Mouse (Mus musculus): ENCODE data around the gene Ifnar2. TPM values are rescaled to one million over a fixed set of nuclear protein-coding genes. Genes with fewer than 3 reads are reported as not detected.

Gene Ifnar2
- polyA plus RNA-seq, 1 experiment from 2014 or later, result 107 TPM

DNA sequence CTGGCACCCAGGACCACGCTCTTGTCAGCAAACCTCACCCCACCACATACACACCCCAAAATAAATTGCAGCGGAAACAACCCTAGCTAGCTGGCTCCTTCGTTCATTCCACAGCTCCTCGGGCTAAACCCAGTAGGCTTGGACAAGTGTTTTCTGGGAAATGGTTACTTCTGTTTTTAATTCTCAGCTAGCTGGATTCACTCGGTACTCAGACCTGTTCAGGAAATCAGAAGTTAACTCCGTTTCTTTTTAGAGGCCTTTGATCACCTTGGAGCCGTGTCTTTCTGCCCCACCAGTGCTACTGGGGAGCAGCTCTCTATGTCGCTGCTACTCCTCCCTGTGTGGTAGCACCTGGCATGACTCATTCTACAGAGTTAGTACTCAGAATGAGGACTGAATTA lies 70.6 kb downstream of the Ifnar2 start:
- H3K4me3 ChIP-seq (ENCODE audit: low read depth, low read length), result no peak overlapping the region
- no peak for DNase-seq
- peak overlapping the region; percentile 94 for H3K27ac ChIP-seq (ENCODE audit: low read depth)
- peak overlapping the region; percentile 58; the same call in 1 of the 2 replicates for H3K9ac ChIP-seq (replicated peaks)
- H3K27me3 ChIP-seq (ENCODE audit: insufficient read depth, low read length), result no peaks in the 10 kb centered on the region
- ATAC-seq, result no peak
- WGBS (ENCODE audit: insufficient replicate concordance), result 68% methylated on average over 8 of the region's 8 CpGs
- H3K9me3 ChIP-seq (ENCODE audit: low read length), result no peaks in the 10 kb centered on the region
- no peaks in the 10 kb centered on the region for H3K36me3 ChIP-seq (replicated peaks; ENCODE audit: insufficient read depth, low read length)
- TF ChIP-seq EP300 (IDR thresholded peaks at IDR 0.05; ENCODE audit: low read depth) (no peak), CTCF (IDR thresholded peaks at IDR 0.05; ENCODE audit: low read depth) (no peak)
- no peak overlapping the region for H3K4me2 ChIP-seq (ENCODE audit: low read depth, low read length)
- H3K4me1 ChIP-seq (ENCODE audit: insufficient read depth), result peaks cover 57% of the 10 kb centered on the region

DNA sequence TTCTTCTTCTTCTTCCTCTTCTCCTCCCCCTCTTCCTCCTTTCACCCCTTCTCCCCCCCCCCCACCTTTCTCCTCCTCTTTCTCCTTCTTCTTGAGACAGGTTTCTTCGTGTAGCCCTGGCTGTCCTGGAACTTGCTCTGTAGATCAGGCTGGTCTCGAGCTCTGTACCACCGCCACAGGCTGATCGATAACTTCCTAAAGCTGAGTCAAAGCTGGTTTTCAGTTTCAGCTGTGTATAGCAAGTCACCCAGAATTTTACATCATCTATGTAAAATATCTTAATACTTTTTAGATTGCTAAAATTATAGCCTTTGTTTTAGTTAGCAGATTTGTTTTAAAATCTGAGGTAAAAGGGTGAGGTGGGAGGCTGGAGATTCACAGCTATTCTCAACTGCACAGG lies 72.3 kb downstream of the Ifnar2 start:
- Histone ChIP-seq H3K4me1 (ENCODE audit: insufficient read depth) (peaks cover 62% of the 10 kb centered on the region), H3K4me3 (ENCODE audit: low read depth, low read length) (no peak overlapping the region), H3K9ac (replicated peaks) (no peak overlapping the region), H3K27me3 (ENCODE audit: insufficient read depth, low read length) (no peaks in the 10 kb centered on the region), H3K36me3 (replicated peaks; ENCODE audit: insufficient read depth, low read length) (no peaks in the 10 kb centered on the region), H3K4me2 (ENCODE audit: low read depth, low read length) (no peak overlapping the region), H3K27ac (ENCODE audit: low read depth) (no peak overlapping the region), H3K9me3 (ENCODE audit: low read length) (no peaks in the 10 kb centered on the region)
- 81% methylated on average over 4 of the region's 4 CpGs for WGBS (ENCODE audit: insufficient replicate concordance)
- DNase-seq, result no peak
- no peak for TF ChIP-seq EP300 (IDR thresholded peaks at IDR 0.05; ENCODE audit: low read depth)
- no peak for TF ChIP-seq CTCF (IDR thresholded peaks at IDR 0.05; ENCODE audit: low read depth)
- ATAC-seq, result no peak

DNA sequence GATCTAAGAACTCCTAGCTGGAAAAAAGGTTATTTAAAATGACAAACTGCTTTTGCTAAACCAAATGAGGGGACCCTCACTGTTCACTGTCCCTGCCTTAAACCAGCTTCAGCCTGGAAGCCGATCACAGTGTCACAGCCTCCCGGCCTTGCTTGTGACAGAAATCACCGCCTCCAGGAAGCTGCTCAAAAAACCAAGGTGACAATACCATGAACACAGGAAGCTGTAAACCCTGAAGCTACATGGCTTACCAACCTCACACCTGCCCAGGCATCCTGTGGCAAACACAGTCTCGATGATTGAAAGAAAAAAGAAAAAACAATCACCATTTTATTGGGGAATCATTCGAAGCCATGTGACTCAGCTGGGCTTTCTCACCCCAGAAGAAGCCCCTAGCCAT lies 73.0 kb downstream of the Ifnar2 start:
- WGBS (ENCODE audit: insufficient replicate concordance), result 67% methylated on average over 5 of the region's 5 CpGs
- no peak for TF ChIP-seq EP300 (IDR thresholded peaks at IDR 0.05; ENCODE audit: low read depth)
- TF ChIP-seq CTCF (IDR thresholded peaks at IDR 0.05; ENCODE audit: low read depth), result no peak
- Histone ChIP-seq H3K9ac (replicated peaks) (no peak overlapping the region), H3K27me3 (ENCODE audit: insufficient read depth, low read length) (no peaks in the 10 kb centered on the region), H3K27ac (ENCODE audit: low read depth) (no peak overlapping the region), H3K4me1 (ENCODE audit: insufficient read depth) (peaks cover 65% of the 10 kb centered on the region), H3K4me2 (ENCODE audit: low read depth, low read length) (no peak overlapping the region), H3K36me3 (replicated peaks; ENCODE audit: insufficient read depth, low read length) (no peaks in the 10 kb centered on the region), H3K4me3 (ENCODE audit: low read depth, low read length) (no peak overlapping the region), H3K9me3 (ENCODE audit: low read length) (no peaks in the 10 kb centered on the region)
- no peak for DNase-seq
- no peak for ATAC-seq

DNA sequence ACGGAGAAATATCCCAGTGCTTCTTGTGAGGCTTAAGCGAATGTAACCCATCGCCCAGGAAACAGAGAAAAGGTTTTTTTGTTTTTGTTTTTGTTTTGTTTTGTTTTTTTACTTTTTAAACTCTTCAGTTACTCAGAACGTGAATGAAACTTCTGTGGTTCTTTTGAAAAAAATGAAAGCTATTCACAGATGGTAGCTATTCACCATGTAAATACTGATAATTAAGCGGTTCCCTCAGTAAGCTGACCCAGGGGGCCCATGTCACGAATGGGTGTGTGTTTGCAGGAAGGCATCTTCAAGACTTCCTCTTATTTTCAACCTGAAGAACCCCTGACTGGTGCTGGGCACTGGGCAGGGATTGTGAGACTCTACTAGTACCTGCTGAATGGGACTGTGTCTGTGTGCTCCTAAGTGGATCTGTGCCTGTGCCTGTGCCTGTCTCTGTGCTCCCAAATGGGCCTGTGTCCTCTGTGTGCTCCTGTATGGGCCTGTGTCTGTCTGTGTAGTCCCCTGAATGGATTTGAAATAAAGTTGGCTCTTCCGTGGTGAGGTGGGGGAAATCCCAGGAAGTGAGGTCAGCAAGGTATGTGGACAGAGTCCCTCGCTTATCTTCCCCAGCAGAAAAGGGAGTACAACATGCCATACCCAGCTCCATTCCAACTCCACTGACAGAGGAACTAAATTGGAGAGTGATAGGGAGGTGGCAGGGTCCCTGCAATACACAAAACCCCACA lies 74.4 kb downstream of the Ifnar2 start:
- no peak for TF ChIP-seq EP300 (IDR thresholded peaks at IDR 0.05; ENCODE audit: low read depth)
- TF ChIP-seq CTCF (IDR thresholded peaks at IDR 0.05; ENCODE audit: low read depth), result no peak
- H3K4me2 ChIP-seq (ENCODE audit: low read depth, low read length), result 0 out of 2 replicates have a peak overlapping the region, but pooled peaks have one; percentile 5
- no peak overlapping the region for H3K4me3 ChIP-seq (ENCODE audit: low read depth, low read length)
- H3K9ac ChIP-seq (replicated peaks), result peak overlapping the region; percentile 31; the same call in 1 of the 2 replicates
- no peak for DNase-seq
- peak overlapping the region; percentile 72 for H3K27ac ChIP-seq (ENCODE audit: low read depth)
- peak; percentile 32 for ATAC-seq
- H3K27me3 ChIP-seq (ENCODE audit: insufficient read depth, low read length), result no peaks in the 10 kb centered on the region
- peaks cover 62% of the 10 kb centered on the region for H3K4me1 ChIP-seq (ENCODE audit: insufficient read depth)
- H3K9me3 ChIP-seq (ENCODE audit: low read length), result no peaks in the 10 kb centered on the region
- 58% methylated on average over 8 of the region's 8 CpGs for WGBS (ENCODE audit: insufficient replicate concordance)
- H3K36me3 ChIP-seq (replicated peaks; ENCODE audit: insufficient read depth, low read length), result no peaks in the 10 kb centered on the region

DNA sequence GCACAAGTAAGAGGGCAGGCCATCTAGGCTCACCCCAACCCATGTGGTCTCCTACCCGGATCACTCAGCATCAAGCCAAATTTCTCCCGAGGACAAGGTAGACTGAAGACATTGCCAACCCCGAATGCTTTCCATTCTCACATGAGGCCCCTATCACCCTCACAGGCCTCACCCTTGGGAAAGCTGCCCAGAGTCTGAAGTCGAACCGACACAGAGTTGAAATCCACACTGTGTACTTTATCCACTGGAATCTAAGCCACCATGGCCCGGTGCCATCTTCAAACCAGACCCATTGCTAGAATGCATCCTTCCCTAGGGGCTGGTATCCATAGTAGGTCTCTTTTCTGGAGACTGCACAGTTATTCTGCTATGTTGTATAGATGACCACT lies 74.9 kb downstream of the Ifnar2 start:
- DNase-seq (peak; percentile 54), ATAC-seq (peak; percentile 62)
- 50% methylated on average over 6 of the region's 6 CpGs for WGBS (ENCODE audit: insufficient replicate concordance)
- Histone ChIP-seq H3K36me3 (replicated peaks; ENCODE audit: insufficient read depth, low read length) (no peaks in the 10 kb centered on the region), H3K27me3 (ENCODE audit: insufficient read depth, low read length) (no peaks in the 10 kb centered on the region), H3K4me2 (ENCODE audit: low read depth, low read length) (0 out of 2 replicates have a peak overlapping the region, but pooled peaks have one; percentile 5), H3K4me3 (ENCODE audit: low read depth, low read length) (no peak overlapping the region), H3K9me3 (ENCODE audit: low read length) (no peaks in the 10 kb centered on the region), H3K4me1 (ENCODE audit: insufficient read depth) (peaks cover 66% of the 10 kb centered on the region), H3K27ac (ENCODE audit: low read depth) (peak overlapping the region; percentile 72), H3K9ac (replicated peaks) (peak overlapping the region; percentile 31; the same call in 1 of the 2 replicates)
- TF ChIP-seq EP300 (IDR thresholded peaks at IDR 0.05; ENCODE audit: low read depth), result no peak
- no peak for TF ChIP-seq CTCF (IDR thresholded peaks at IDR 0.05; ENCODE audit: low read depth)

DNA sequence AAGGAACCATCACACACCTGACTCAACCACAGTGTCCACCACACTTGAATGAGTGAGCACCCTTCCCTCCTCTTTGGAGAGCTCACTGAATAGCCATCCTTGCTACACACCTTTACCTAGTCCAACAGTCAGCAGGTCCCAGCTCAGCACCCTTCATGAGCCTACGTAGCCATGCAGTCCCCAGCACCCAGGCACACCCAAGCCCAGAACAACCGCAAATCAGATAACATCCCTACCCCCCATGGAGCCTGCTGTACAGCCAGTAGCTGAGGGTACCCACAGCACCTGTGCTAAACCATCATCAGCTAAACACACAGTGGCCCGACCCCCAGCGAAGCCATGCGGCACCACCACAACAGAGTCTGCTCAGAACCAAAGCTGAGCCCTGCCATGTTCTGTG lies 75.5 kb downstream of the Ifnar2 start:
- no peak overlapping the region for H3K9ac ChIP-seq (replicated peaks)
- peak; percentile 44 for ATAC-seq
- DNase-seq, result no peak
- TF ChIP-seq EP300 (IDR thresholded peaks at IDR 0.05; ENCODE audit: low read depth) (no peak), CTCF (IDR thresholded peaks at IDR 0.05; ENCODE audit: low read depth) (no peak)
- H3K4me3 ChIP-seq (ENCODE audit: low read depth, low read length), result no peak overlapping the region
- H3K4me1 ChIP-seq (ENCODE audit: insufficient read depth), result peaks cover 66% of the 10 kb centered on the region
- H3K9me3 ChIP-seq (ENCODE audit: low read length), result no peaks in the 10 kb centered on the region
- peak overlapping the region; percentile 72 for H3K27ac ChIP-seq (ENCODE audit: low read depth)
- H3K36me3 ChIP-seq (replicated peaks; ENCODE audit: insufficient read depth, low read length), result no peaks in the 10 kb centered on the region
- H3K27me3 ChIP-seq (ENCODE audit: insufficient read depth, low read length), result no peaks in the 10 kb centered on the region
- no peak overlapping the region for H3K4me2 ChIP-seq (ENCODE audit: low read depth, low read length)
- WGBS (ENCODE audit: insufficient replicate concordance), result 67% methylated on average over 5 of the region's 5 CpGs
